ENCODE assay signal across 7 mouse cellular contexts in genomic region chr8:124643540-124644339, GRCm38 (mm10). TPM values are rescaled to one million over a fixed set of nuclear protein-coding genes. Genes with fewer than 3 reads are reported as not detected.
DNase-seq lines count a peak whose midpoint lies in the region; TF ChIP-seq lines count a peak whose summit lies in the region.

No protein-coding gene starts in this region.

- peaks cover 12% of the 10 kb centered on the region for H3K4me1 ChIP-seq in lung, adult 2 months (ENCODE audit: control insufficient read depth, insufficient read depth, low read length)

- WGBS in lung, adult 2 months: 26% methylated on average over 18 of the region's 18 CpGs

- no peak for TF ChIP-seq CTCF in lung, adult 2 months (IDR thresholded peaks at IDR 0.05; ENCODE audit: insufficient read depth, low read length)

- no peak for TF ChIP-seq POLR2A in lung, adult 2 months (IDR thresholded peaks at IDR 0.05; ENCODE audit: borderline replicate concordance, extremely low read depth, low read depth, low read length)

- DNase-seq in NIH3T3 (ENCODE audit: low read depth): peak; percentile 95
- peak; percentile 51 for DNase-seq in adrenal gland, adult 8-10 months
- DNase-seq in heart, adult 18-20 months: peak; percentile 79 to 87
- DNase-seq in kidney, adult 8-10 months: peak; percentile 38 to 43
- peak; percentile 60 for DNase-seq in lung, adult 2 months
- peak; percentile 66 for DNase-seq in right cerebral cortex, postnatal 14 days
- no peak for DNase-seq in thymus, postnatal 4 days

- H3K4me3 ChIP-seq in lung, adult 2 months (replicated peaks; ENCODE audit: extremely low read depth, low read depth, low read length): no peak overlapping the region

RNA-seq across cellular contexts. Expression of gene 2310022B05Rik, which starts 19.4 kb away (rescaled TPM):
- 10 to 100 TPM; 39.9 to 50.2 (median 45.4) TPM for total RNA-seq in adrenal gland, adult 8-10 months (2022)
- 10 to 100 TPM; 50.8 to 70.0 TPM for total RNA-seq in heart, adult 18-20 months (2021)
- 63.4 and 85.4 TPM in 2 replicates for polyA plus RNA-seq in lung, adult 2 months (2012; rRNA removed)
